Mouse (Mus musculus) bone marrow macrophage, adult 2 months (primary cell): ENCODE data around the gene Mipol1.

Experiments used
- CTCF ChIP-seq: IDR thresholded peaks from 2 replicates; pipeline ENCODE4 v1.5.1; 2012; ENCODE audit warnings: low read depth, mild to moderate bottlenecking, low read length, moderate library complexity
- POLR2A ChIP-seq: IDR thresholded peaks from 2 replicates; pipeline ENCODE4 v1.6.1; 2012; ENCODE audit warnings: mild to moderate bottlenecking, low read depth, low read length, borderline replicate concordance

DNA sequence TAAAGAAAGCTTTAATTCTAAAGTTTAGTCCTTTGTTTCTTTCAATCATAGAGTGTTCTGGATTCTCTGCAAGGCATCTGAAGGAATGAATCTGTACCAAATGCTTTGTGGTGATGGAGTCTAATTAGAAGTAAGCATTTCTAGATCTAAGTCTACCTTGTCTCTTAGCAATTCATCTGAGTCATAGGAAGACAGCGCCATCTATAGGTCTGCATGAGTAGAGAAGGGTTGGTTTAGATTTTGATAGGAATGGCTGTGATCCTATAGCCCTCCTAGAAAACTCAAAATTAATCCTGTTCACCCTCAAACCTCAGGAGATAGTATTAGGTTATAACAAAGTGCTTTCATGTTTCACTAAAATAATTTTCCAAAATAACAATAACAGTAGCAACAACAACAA is 44.8 kb upstream of the Mipol1 start:
- TF ChIP-seq POLR2A (no peak), CTCF (no peak)
